Mouse (Mus musculus): ENCODE results near the gene Spaca5.

The Spaca5 gene

DNA sequence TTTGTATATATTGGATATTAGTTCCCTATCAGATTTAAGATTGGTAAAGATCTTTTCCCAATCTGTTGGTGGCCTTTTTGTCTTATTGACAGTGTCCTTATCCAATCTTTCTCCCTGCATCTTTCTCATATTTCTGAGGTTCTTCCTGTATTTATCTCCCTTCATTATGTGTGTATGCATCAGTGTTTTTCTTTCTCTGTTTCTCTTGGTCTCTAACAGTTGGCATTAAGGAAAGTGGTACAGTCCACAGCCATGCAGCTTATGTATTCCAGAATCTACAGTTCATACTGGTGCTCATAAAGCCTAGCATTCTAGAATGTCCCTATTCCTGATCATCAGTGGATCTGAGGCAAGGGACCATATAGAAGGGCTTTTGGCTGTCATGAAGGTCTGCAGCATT, at the start of gene Spaca5:
Spaca5 (plus strand) TSS at position 301 of the 400 bp plus-strand sequence.
- in situ Hi-C loops (cut with MboI, MseI) = no loop called here

DNA sequence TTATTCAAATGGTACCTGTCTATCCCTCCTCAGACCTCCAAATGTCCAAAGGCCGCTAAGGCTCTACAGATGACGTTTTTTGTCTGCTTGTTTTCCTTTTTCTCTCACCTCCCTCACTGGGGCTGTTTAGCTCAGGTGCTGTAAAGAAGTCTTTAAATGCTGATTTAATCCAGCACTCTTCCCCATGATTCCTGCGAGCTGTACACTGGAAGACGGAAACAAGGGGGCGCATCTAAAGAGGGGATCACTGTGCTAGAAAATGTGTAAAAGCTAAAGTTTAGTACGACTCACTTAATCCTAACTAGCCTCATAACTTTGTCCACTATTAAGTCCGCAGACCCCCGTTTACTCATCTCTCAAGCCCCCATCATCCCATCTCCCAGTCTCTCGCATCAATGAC, 6.7 kb upstream of the Spaca5 start:
- in situ Hi-C loops (cut with MboI, MseI) = no loop called here

DNA sequence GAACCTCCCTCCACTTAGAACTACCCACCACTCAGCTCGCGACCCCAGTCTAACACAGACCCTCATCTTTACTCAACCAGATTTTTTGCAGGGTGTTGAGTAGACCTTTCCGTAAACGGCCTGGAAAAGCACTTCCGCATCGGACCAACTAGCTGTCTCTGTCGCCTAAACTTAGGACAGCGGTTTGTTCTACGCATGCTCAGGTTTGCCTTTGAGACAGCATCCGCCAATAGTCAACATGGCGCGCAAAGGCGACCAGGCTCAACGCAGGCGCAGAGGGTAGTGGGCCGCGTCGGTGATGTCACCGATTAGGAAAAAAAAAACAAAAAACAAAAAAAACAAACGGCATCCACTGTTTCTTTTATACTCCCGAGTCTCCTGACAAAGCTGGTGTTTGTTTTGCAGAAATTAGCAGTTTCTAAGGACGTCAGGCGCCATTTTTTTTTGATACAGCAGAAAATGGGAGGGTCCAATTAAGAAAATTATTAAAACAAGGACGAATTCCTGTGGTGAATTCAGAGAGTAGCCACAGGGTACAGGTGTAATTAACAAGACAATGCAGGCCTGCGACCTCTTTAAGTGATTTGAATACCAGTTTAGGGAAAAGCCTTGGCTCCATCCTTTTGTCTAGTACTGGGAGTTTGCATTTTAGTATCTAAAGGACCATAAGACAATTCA, 6.2 kb upstream of the Spaca5 start, which contains the start of gene Zfp182:
Zfp182 (minus strand) TSS at position 451 of the 678 bp plus-strand sequence.
- in situ Hi-C loops (cut with MboI, MseI) = no loop called here

DNA sequence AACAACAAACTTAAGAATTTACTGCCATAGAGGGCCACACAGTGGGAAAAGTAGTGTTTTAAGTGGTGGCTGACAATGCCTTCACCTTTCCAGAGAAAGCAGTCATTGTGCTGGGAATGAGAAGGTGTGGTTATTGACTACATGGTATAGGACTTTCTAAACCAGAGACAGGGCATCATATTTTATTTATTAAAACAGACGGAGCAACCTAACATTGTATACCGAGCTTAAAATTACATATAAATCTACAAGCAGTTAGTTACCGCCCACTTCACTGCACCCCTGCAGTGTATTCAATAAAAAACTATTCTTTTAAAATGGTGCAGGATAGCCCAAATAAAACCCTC, 5.7 kb upstream of the Spaca5 start:
- in situ Hi-C loops (cut with MboI, MseI) = no loop called here

DNA sequence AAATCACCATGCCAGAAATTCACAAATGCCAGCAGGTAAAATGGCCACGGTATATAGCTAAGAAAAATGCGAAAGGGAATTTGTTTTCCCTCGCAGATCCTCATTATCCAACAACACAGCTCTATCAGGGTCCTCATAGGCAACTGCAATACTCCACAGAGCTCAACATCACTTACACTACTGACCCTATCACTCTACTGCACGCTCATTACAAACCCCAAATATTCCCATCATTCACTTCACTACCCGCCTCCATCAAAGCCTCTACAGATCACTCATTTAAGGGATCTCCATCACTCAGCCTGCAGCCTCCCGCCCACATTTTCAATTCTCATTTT, 20.4 kb downstream of the Spaca5 start:
- in situ Hi-C loops (cut with MboI, MseI) = no loop called here

DNA sequence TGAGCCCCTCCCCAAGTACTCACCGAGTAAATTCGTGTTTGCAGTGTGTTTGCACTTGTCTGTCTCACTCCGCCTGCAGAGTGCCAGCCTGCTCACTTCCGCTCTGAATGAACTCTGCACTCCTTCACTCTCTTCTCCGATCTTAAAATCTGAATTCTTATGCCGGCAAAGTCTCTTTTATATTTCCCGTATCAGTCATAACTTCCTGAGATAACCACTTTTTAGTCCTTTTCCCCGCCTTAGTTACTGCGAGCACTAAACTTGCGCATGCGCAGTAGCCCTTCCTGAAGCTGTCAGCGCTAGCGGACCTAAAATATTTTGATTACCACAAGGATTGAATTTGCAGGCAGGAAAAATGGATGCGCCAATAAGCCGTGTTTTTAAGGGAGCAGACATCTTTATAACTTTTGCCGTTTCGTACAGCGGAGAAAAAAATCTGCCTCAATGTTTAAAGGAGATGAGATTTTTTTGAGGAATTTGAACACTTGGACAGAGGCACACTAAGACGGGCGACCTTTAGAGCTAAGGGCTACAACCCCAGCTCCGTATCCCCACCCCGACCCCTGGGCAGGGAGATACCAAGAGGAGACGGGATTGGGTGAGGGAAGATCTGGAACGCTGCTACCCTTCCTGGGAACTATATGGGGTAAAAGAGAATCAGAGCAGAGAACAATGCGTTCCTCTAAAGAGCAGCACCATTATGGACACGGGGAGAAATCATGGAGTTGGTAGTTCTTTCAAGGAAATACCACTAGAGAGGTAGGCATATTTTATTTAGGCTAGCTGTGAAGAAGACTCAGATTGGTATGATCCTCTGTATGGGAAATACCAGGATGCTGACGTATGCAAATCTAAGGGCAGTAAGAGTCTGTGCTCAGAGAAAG, 21.0 kb downstream of the Spaca5 start, which contains the start of gene Zfp300:
Zfp300 (minus strand) TSS at position 545 of the 884 bp plus-strand sequence.
- in situ Hi-C loops (cut with MboI, MseI) = no loop called here

DNA sequence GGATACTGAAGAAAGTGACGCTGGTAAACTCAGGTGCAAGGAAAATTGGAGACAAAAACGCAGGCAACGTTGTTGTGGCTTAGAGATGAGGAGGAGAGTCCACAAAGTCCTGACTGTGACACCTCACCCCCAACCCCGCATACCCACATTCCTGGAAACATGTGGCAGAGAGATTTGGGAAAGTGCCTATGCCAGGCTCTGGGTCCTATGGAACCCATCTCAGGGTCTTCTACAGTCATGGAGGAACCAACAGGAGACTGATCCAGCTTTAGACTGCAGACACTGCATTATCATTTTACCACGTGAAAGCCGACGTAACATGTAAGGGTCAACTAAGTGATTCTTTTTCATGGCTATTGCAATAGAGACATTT, 21.6 kb downstream of the Spaca5 start:
- in situ Hi-C loops (cut with MboI, MseI) = loop anchor here in 1 of 2 experiments (10.0 kb wide), 1 partner anchor 255 kb away; no protein-coding TSS in a partner anchor

DNA sequence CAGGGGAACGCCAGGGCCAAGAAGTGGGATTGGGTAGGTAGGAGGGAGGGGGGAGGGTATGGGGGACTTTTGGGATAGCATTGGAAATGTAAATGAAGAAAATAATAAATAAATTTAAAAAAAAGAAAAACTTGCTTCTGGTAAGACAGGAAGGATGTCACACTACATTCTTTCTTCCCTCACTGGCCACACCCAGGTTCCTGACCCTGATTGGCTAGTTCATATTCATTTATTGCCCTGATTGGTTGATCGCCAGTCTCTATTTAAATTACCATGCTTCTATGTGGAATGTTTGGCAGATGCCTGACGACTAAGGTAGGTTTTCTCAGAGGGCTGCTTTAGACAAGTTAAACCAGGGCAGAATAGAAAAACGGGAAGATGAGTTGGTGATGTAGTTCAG, 47.3 kb downstream of the Spaca5 start, which contains the start of gene Ssxa1:
Ssxa1 (plus strand) TSS at position 301 of the 400 bp plus-strand sequence.
- in situ Hi-C loops (cut with MboI, MseI) = no loop called here

All from T-helper 17 cell (primary cell).